Mouse (Mus musculus) kidney, postnatal 4 days (tissue): Measurements from ENCODE around the gene Ppme1.

Experiments
- DNase-seq, 2 experiments: peaks; one replicate each; pipeline ENCODE4 v3.0.0; 2021; ENCODE audit warnings: mixed read lengths in 2 of 2

The Ppme1 gene

DNA sequence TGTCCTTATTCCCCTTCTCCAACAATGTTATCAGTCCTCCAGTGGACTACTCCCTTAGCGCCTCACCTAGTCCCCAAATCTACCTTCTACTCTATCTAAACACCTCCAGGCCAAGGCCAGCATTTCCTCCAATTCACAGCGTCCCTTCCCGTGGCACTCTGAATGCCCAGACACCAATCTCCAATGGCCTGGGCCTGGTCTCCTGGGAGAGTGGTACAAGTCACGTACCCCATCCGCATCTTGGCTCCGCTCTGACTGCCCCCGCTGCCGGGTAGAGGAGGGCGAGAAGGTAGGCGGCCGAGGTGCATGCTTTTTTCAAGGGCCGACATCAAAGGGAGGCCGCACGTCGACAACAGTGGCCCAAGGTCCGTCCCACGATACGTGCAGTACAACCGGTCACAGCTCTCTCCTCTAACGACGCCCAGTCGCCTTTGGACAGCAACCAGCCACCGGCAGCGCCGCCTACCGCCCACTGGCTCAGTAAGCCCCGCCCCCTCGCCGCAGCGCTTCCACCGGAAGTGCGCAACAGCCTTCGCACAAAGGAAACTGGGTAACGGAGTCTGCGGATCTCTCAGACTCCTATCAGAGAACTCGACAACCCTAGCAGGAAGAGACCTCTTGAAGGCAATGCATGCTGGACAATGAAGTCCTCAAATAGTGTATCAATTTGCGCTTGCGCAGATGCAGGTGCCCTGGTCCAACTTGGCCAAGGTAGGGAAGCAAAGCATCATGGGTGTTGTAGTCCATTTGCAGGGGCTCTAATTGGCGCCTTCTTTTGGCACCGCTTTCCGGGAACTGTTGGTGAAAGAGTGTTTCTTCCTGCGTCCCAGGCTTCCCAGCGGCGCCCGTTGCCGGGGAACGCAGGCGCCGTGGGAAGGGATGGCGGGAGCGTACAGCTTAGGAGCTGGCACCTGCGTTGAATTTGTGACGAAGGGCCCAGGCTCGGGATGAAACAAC lies at the start of gene Ppme1, which contains the start of gene C2cd3:
Ppme1 (minus strand) TSS at position 813 of the 957 bp plus-strand sequence.
C2cd3 (plus strand) TSS at position 739 of the 957 bp plus-strand sequence.
- peak; percentile 99 for DNase-seq

- no peak for DNase-seq
These were observed 36.6 kb upstream of the Ppme1 start for GRCm38 (mm10) chr7:100408684-100409083.

DNA sequence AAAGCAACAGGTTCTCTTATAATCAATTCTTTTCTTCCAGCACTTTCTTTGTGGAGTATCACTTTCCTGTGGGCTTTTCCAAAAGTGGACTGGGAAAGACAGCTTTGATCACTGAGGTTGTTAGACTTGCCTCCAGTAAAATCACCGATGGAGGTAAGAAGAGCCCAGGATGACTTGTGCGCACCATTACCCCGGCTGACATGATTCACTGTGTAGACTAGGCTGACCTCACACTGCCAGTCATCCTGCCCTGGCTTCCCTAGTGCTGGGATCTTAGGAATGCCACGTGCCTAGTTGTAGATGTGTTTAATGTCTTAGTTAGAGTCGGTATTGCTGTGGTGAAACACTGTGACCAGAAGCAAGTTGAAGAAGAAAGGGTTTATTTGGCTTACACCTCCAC lies 35.6 kb upstream of the Ppme1 start:
- no peak for DNase-seq

GRCm38 (mm10) chr7:100402715-100403114 lies 30.6 kb upstream of the Ppme1 start:
- no peak for DNase-seq

DNA sequence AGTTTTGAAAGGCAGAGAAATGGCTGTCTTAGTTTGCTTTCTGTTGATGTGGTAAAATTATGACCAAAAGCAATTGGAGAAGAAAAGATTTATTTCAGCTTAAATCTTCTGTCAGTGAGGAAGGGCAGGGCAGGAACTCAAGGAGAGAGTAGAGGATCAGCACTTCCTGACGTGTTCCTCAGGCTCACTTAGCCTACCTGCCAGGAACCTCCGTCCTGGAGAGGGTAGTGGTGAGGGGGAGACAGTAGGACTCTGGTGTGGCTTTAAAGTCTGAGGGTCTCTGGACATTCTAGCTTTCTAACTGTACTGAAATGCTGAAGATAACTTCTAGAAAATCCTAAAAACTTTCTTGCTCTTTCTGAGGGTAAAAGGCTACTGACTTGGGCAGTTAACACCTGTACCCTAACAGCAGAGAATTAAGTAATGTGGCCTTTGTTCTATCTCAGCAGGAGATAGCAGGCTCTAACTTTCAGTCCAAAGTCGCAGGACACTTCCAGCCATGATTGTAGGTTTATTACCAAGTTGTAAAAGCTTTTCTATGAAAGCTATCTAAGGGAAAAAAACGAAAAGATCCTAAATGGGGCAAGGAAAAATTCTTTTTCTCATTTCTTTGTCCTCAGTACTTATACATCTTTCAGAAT lies 28.9 kb upstream of the Ppme1 start:
- no peak for DNase-seq

DNA sequence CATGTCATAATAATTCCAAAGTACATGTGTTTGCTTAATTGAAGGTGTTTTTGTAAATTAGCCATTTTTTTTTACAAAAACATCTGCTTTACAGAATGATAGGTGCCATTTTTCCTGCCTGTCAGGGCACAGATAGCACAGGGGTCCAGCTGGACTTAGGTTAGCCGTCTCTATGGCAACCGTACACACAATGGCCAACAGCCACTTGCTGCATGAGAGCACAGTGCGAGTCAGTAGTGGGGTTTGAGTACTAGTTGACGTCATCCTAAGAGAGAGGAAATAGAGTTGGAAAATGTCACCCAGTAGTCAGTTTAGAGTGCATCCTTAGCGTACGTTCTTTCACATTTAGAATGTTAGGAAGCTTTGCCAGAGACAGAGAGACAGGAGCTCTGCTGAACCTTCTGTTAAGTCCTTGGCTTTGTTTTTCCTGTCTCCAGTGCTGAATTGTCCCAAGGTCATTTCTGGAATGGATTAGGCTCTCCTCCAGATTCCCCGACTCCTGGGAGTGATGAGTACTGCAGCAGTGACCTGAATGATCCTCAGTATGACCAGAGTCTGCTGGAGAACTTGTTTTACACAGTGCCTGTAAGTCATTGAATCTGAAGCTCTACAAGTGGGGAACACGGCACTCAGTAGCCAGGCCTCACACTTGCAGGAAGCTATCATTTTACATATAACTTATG lies 27.3 kb upstream of the Ppme1 start:
- DNase-seq = no peak

- DNase-seq = peak; percentile 46 to 58
These were observed 20.2 kb upstream of the Ppme1 start for GRCm38 (mm10) chr7:100392265-100392664.

DNA sequence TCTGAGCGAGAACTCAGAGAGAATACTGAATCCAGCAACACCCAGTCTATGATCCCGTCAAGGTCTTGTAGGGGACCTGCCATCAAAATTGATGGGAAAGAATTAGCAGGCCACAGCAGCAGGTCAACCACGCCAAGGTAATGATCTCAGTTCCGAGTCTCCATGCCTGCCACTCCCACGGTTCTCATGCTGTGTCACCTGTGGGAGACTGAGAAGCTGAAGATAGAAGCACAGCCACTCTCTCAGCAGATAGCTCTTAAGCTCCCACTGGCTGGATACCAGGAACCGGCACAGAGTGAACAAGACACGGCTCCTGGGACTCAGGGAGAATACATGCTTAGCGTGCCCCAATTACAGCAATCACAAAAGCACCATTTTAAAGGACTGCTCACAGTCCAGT lies 18.1 kb upstream of the Ppme1 start:
- no peak for DNase-seq

DNA sequence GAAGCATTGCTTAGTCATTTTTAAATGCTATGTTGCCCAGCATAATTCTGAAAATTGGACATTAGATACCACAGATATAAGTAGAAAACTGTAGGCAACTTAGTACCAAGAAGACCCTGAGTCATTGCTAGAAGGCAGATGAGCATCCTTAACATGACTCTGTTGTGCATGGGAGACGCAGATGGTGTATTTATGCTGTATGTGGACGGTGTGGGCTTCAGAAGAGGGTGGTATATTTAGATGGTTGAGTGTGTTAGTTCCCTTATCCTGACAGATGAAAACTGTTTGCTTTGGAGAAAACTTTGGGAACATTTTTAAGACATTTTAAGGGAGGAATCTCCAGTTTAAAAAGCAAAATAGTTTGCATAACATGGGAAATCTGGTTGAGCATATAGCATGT lies 16.1 kb upstream of the Ppme1 start:
- no peak for DNase-seq

DNA sequence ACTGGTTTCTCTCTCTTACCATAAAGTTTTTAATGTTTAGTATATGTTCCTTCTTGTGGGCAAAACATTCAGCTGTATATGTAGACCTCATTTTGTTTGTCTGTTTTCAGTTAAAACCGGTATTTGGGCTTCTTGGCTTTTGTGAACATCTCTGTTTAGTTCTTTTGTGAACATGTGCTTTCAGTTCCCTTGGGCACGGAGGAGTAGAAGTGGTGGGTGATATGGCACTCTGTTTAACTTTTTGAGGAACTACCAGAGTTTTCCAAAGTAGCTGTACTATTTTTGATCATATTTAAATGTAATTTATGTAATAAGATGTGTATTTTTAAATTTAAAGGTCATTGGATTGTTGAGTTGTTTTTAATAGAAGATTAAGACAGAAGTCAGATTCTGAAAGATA lies 11.1 kb upstream of the Ppme1 start:
- no peak for DNase-seq

- no peak for DNase-seq
These were observed 9.1 kb upstream of the Ppme1 start for GRCm38 (mm10) chr7:100381161-100381560.

GRCm38 (mm10) chr7:100378257-100378656 lies 6.2 kb upstream of the Ppme1 start:
- no peak for DNase-seq

- no peak for DNase-seq
These were observed 409 bp upstream of the Ppme1 start for GRCm38 (mm10) chr7:100372452-100372980.

- DNase-seq = no peak
These were observed 7.2 kb downstream of the Ppme1 start for GRCm38 (mm10) chr7:100364888-100365287.

GRCm38 (mm10) chr7:100363162-100363561 lies 8.9 kb downstream of the Ppme1 start:
- no peak for DNase-seq

DNA sequence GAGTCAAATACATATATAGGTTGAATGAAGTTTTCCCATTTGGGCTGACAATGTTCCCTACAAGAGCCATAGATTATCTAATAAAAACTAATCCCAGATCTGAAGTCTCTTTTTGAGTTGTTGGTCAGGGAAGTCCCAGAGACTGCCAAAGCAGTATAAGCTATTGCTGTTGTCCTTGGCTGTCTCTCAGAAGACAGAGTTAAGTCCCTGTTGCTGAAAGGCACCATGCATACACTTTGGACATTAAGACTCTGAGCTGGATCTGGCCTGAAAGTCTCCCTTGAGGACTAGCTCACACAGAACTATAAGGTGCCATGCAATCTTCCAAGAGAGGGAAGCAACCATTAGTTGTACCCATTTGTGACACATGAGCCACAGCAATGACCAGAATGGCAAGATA lies 14.3 kb downstream of the Ppme1 start:
- no peak for DNase-seq

GRCm38 (mm10) chr7:100356768-100357167 lies 15.3 kb downstream of the Ppme1 start:
- no peak for DNase-seq

GRCm38 (mm10) chr7:100356324-100356723 lies 15.8 kb downstream of the Ppme1 start:
- DNase-seq = no peak

- DNase-seq = no peak
These were observed 17.1 kb downstream of the Ppme1 start for GRCm38 (mm10) chr7:100354984-100355383.

- DNase-seq = no peak
These were observed 36.2 kb downstream of the Ppme1 start for GRCm38 (mm10) chr7:100335921-100336320.

GRCm38 (mm10) chr7:100331269-100331668 lies 40.8 kb downstream of the Ppme1 start:
- DNase-seq = no peak

DNA sequence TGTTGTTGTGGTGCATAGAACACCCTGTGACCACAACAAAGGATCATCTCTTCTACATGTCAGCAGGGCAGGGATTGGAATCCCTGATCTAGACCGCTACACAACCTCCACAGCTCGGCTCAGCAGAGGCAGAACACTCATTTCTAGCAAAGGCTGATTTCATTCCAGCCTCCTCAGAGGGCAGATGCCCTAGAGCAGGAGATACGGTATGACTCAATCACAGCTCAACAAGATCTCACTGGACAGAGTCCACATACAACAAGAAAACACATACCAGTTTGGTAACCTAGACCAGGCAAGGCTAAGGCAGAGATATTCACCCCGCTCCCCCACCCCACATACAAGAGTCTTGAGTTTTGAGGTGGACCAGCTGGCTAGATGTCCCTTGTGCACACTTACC lies 43.5 kb downstream of the Ppme1 start:
- DNase-seq = no peak

DNA sequence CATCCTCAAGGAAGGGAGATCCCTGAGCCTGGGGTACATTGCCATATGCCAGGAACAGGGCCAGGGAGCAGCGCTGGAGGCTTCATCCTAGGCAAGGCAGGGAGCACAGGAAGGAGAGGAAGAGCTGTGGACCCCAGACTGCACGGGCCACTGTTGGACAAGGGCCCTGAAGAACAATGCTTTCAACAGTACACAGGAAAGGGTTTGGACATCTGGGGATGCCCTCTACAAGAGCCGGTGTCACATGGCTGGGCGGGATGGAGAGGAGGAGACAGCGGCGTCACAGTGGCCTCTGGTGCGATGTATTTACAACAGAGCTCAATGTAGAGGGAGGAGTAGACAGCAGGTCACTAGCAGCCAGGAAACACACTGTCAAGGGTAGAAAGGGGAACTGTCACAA lies 44.6 kb downstream of the Ppme1 start:
- peak; percentile 23 to 45 for DNase-seq
